Comparison of ENCODE assay signal across 8 mouse cellular contexts in genomic region chr6:124996551-124997501, GRCm38 (mm10). TPM values are rescaled to one million over a fixed set of nuclear protein-coding genes. Genes with fewer than 3 reads are reported as not detected.
DNase-seq lines count a peak whose midpoint lies in the region; ATAC-seq lines count a peak whose summit lies in the region.

Pianp (plus strand) TSS chr6:124996694.

- under 1% methylated on average over 65 of the region's 78 CpGs for WGBS in intestine, embryonic 16.5 days

- peak; percentile 85 for DNase-seq in adrenal gland, adult 2 months
- peak; percentile 80 for DNase-seq in embryo, embryonic 11 days
- DNase-seq in left cerebral cortex, postnatal 4 days, result peak; percentile 80
- DNase-seq in mesoderm, embryonic 11.5 days (ENCODE audit: low read depth, low spot score), result peak; percentile 63
- DNase-seq in right cerebral cortex, postnatal 25 days, result peak; percentile 88
- DNase-seq in urinary bladder, postnatal 4 days (ENCODE audit: low spot score in 2 of 2), result peak; percentile 75 to 87

- H3K4me2 ChIP-seq in intestine, embryonic 16.5 days (ENCODE audit: low read depth, low read length), result peak within 1 kb of the TSS; percentile 100

- peak within 1 kb of the TSS; percentile 66 for H3K9ac ChIP-seq in intestine, embryonic 16.5 days (ENCODE audit: low read depth, low read length)

- H3K36me3 ChIP-seq in intestine, embryonic 16.5 days (ENCODE audit: control insufficient read depth, insufficient read depth, low read length), result no peaks in the 10 kb centered on the region

- peak within 1 kb of the TSS; percentile 59 for H3K4me3 ChIP-seq in intestine, embryonic 16.5 days (ENCODE audit: low read length)

- H3K27ac ChIP-seq in intestine, embryonic 16.5 days (ENCODE audit: low read length), result no peak within 1 kb of the TSS

- H3K4me1 ChIP-seq in intestine, embryonic 16.5 days (ENCODE audit: control insufficient read depth, insufficient read depth, low read length), result peaks cover 14% of the 10 kb centered on the region

- intact Hi-C loops in left cerebral cortex, postnatal 4 days (cut with DNase I), result no loop called here

- H3K27me3 ChIP-seq in intestine, embryonic 16.5 days (replicated peaks; ENCODE audit: control insufficient read depth, insufficient read depth, low read length), result peaks cover 52% of the 10 kb centered on the region

- ATAC-seq in granulocyte monocyte progenitor cell, adult 5-6 weeks (replicated peaks; ENCODE audit: poor library complexity, severe bottlenecking), result peak; percentile 80
- ATAC-seq in intestine, embryonic 16.5 days, result peak; percentile 61

- no peaks in the 10 kb centered on the region for H3K9me3 ChIP-seq in intestine, embryonic 16.5 days (ENCODE audit: control insufficient read depth, low read length)

RNA-seq across cellular contexts. Expression of gene Pianp, which starts in this region (rescaled TPM):
- total RNA-seq in adrenal gland, adult 2 months (2021), result 1 to 10 TPM in 1 of 2 experiments, under 1 TPM in 1; 0.89 to 2.0 TPM
- polyA plus RNA-seq in adrenal gland, adult 2 months (2012; rRNA removed), result 4.2 and 9.0 TPM in 2 replicates
- total RNA-seq in granulocyte monocyte progenitor cell, adult 5-6 weeks (2014; fragmentation: Nextera tagmentation), result not detected in 2 replicates
- total RNA-seq in granulocyte monocyte progenitor cell, adult 5-6 weeks (2017), result not detected in 2 replicates
- 1.9 and 2.0 TPM in 2 replicates for polyA plus RNA-seq in intestine, embryonic 16.5 days (2015; fragmentation: Nextera tagmentation; extraction: Ambion mirVana)
- total RNA-seq in left cerebral cortex, postnatal 4 days (2021), result 10 to 100 TPM; 89.1 to 97.3 TPM

Comparison
In these comparisons a context has a peak if more than half of its experiments do, and no peak if none do; other contexts are left out.
1. RNA of gene Pianp (total RNA-seq): 89.1 to 97.3 TPM in left cerebral cortex, postnatal 4 days; 0.89 to 2.0 TPM in adrenal gland, adult 2 months and not detected in granulocyte monocyte progenitor cell, adult 5-6 weeks; every median in the first group is over 10 times any median in the second.
2. Peak in ATAC-seq in granulocyte monocyte progenitor cell, adult 5-6 weeks; RNA of the gene not detected or under 1 TPM.
3. Peak in every context shown above with its lines, with median percentiles within 50 percentile points of each other: DNase-seq.